Mouse (Mus musculus): ENCODE measurements around the gene Bad.
"Not testable (repeated sequence)": the region's sequence is repeated elsewhere in the genome, so short reads cannot be mapped to it uniquely, and the experiment has no call there.

Bad gene

DNA sequence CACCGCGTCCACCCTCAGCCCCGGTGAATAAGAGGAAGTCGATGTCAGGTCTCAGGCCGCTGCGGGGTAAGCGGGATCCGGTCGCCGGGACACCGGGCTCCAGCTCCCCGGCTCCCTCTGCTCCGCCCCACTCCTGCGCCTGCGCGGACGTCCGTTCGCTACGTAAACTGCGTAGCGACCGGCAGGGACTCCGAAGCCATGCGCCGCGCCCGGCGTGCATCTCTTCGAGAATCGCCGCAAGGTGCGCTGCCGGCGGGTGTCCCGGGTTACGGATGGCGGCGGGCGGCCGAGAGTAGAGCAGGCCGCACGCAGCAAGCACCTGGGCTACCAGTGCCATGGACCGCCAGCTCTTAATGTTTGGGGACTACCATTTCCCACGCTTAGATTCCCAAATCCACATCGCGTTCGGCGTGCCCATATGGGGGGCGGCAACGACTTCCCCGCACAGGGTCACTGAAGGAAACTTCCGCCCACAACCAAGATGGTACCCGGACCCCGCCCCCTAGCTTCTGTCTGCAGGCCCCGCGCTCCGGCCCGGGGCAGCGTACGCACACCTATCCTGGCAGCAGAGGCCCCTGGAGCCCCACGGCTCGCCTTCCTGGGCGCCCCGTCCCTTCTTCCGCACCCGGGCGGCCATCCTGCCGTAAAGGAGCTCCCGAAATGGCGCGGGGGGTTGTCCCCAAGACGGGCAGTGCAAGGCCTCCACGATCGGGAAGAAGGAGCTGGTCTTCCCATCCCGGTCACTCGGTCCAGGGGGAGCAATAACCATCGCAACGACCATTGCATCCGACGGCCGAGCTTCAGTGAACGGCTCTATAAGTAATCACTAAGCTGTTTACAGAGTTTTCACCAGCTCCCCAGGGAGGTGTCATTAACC is at the start of gene Bad:
Gene Bad (plus strand): TSS at position 490 of the 877 bp plus-strand sequence.
- in situ Hi-C loops (cut with MboI): no loop called here

GRCm38 (mm10) chr19:6892512-6892911 is 49.1 kb upstream of the Bad start:
- in situ Hi-C loops (cut with MboI): no loop called here

GRCm38 (mm10) chr19:6893731-6894451 is 47.8 kb upstream of the Bad start:
- in situ Hi-C loops (cut with MboI): no loop called here

DNA sequence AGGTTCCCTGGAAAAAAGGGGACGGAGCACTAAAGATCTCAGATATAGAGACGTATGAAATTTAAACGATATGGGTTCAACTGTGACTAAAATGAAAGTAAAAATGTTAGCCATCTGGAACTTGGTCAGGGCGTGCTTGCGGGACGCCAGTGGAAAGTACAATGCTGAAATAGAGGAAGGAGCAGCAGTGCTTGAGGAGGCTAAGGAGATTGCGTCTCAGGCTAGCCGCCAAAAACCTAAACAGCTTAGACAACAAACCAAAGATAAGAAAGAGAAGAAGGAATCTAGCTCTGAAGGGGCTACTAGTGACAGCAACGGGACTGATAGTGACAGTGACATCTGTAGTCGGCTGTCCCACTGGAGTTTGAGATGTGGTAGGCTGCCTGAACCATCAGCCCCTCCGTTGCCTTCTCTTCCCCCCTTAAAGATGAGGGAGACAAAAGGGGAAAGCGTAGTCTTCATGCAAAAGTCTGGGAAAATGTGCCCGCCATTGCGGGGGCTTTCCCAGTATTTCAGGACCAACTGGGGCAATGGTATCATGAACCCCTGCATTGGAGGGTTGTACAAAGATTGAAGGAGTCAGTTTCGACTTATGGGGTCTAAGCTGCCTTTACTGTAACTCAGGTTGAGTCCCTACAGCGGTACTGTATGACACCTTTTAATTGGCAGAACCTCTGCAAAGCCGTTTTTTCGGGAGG is 45.9 kb upstream of the Bad start:
- in situ Hi-C loops (cut with MboI): not testable (repeated sequence)

DNA sequence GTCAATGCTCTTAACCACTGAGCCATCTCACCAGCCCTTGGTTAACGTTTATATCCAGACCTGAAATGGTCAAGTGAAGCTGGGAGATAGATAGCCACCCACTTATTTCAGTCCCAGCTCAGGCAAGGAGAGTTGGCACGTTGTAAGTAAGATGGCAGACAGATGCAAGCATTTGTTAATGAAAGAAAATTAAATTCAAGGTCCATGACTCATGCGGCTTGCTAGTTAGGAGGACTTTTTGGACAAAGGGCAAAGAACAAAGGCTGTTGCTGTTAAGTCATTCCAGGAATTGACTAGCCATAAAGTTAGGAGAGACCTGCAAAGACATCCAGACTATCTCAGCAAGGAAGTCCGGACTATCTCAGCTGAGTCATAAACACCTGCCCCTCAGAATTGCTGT is 42.0 kb upstream of the Bad start:
- in situ Hi-C loops (cut with MboI): no loop called here

GRCm38 (mm10) chr19:6903031-6903430 is 38.6 kb upstream of the Bad start:
- in situ Hi-C loops (cut with MboI): no loop called here

- in situ Hi-C loops (cut with MboI): no loop called here
Observed at GRCm38 (mm10) chr19:6904846-6905245, 36.8 kb upstream of the Bad start.

- in situ Hi-C loops (cut with MboI): no loop called here
Observed at GRCm38 (mm10) chr19:6905498-6906159, 36.0 kb upstream of the Bad start.

DNA sequence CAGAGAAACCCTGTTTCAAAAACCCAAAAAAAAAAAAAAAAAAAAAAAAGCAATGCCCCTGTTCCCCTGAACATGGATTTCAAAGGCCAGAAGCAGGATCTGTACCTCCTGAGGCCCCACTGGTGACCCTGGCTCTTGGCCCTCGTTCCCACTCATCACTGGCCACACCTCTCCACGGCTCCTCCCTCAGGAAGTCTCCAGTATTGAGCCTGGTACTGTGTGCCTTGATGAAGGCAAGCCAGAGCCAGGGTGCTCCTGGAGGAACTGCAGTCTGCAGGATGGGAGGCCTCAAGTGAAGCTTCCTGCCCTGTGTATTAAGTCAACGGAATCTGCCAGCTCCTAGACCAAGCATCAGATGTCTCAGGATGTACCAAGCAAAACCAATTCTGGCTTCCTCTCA is 35.5 kb upstream of the Bad start:
- in situ Hi-C loops (cut with MboI): no loop called here

GRCm38 (mm10) chr19:6907094-6907493 is 34.6 kb upstream of the Bad start:
- in situ Hi-C loops (cut with MboI): no loop called here

DNA sequence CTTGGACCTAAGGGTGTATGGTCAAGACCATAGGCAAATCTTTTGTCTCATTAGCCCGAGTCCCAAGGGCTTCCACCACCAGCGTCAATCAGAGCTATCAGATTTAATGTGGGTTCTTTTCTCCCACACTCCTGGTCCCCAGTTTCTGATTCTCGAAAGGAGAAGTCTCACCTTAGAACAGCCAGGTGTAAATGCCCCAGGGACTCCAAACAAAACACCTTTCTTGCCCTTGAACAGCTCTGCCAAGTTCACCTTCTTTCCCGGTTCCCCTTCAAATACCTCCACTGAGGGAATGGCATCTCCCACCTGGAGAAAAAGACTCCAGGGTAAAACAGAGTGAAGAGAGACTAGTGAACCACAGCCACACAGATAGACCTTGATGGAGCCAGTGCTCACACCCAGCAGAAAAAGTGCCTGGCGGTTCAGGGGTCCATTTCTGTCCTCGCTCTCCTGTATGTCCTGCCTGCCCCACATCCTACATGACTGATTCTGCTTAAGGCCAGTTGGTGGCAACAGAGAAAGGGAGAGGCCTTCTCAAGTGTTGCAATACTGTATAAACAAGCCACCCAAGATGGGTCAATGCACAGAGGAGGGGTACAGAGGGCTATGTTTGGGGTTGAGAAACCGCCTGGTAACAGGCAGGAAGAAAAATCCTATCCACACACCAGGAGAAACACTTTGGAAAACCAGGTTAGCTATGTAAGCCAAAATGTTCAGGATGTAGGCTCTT is 33.7 kb upstream of the Bad start:
- in situ Hi-C loops (cut with MboI): no loop called here

DNA sequence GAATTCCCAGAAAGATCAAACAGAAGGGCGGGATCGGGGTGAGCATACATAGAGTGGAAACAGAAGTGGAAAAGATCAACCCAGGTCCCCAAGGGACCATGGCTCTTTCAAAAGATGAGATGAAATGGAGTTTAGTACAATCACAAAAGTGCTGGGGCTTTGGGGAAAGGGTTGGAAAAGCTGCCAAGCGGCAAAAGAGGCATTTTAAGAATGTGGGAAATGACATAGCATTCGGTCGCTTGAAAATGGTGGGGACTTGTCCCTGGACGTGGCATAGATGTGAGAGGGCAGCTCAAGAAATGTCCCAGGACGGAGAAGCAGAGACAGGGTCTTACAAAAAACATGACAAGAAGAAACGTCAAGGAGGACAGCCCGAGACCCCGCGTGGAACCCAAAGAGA is 32.6 kb upstream of the Bad start:
- in situ Hi-C loops (cut with MboI): no loop called here

- in situ Hi-C loops (cut with MboI): no loop called here
Observed at GRCm38 (mm10) chr19:6909507-6910289, 32.0 kb upstream of the Bad start, which contains the start of the genes Trmt112 and Prdx5. Gene Trmt112 (plus strand): TSS chr19:6909698. Gene Prdx5 (minus strand): TSS chr19:6910106.

- in situ Hi-C loops (cut with MboI): not testable (repeated sequence)
Observed at GRCm38 (mm10) chr19:6910306-6910705, 31.4 kb upstream of the Bad start.

GRCm38 (mm10) chr19:6911101-6912074 is 30.3 kb upstream of the Bad start:
- in situ Hi-C loops (cut with MboI): no loop called here

DNA sequence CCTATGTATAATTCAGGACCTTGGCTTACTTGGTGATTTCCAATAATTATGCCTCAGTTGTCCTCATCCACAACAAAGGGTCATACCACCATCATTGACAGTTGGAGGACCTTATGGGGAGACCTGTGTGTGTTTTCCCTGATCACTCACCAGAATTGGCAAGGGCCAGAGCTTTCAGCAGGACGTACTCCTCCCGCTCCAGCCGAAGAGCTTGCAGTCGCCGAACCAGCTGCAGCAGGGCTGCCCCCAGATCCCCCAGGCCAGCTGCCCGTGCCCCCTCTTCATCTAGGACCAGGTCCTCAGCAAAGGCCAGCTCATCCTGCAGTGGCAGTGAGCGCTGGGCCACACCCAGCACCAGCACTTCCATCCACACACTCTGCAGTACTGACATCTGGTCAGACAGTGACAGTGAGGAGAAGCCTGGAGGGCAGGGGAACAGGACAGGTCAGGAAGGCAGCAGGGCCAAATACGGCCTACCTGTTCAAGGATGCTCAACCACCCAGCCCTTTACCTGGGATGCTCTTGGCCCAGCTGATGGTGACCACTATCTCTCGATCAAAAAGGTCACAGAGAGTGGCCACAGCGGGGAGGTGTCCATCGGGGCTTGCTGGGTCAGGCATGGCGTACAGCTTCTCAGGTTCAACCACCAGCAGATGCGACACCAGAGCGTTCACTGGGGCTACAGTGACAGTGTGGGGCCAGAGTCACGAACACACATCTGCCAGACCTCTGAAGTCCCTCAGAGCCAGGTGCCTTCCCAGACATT is 29.3 kb upstream of the Bad start:
- in situ Hi-C loops (cut with MboI): no loop called here

- in situ Hi-C loops (cut with MboI): no loop called here
Observed at GRCm38 (mm10) chr19:6913036-6913435, 28.6 kb upstream of the Bad start.

DNA sequence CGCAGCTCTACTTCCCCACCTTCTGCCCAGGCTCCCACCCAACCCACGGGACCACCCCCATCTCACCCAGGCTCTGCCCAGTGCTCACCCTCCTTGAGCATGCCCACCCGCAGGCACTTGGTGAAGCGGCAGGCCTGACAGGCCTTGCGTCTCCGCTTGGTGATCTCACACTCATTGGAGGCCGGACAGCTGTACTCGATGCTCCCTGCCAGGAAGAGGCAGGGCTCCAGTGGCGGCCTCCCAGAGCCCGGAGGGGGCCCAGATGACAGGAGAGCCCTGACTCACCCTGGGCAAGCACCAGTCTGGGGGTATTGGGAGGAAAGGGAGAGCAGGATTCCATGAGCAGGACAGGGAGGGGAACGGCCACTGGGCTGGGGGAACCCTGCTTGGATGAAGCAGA is 27.7 kb upstream of the Bad start:
- in situ Hi-C loops (cut with MboI): no loop called here

All from mature B cell (primary cell).